Mouse (Mus musculus) hindbrain, embryonic 12.5 days (tissue): Measurements from ENCODE around the gene Nck1. TPM values are rescaled to one million over a fixed set of nuclear protein-coding genes. Genes with fewer than 3 reads are reported as not detected.

Experiments
- ATAC-seq: fragments of 200-750 bp; cut with Nextera tagmentation; 2 replicates; pipeline ENCODE4 v1.8.0; 2017; ENCODE audit warnings: moderate TSS enrichment; ENCODE audit not compliant: low FRiP score
- H3K27ac ChIP-seq: fragments of 300-500 bp; sonication (generic); 2 replicates; pipeline ENCODE4 v1.5.1; 2016; ENCODE audit warnings: mild to moderate bottlenecking
- H3K27me3 ChIP-seq: fragments of 300-500 bp; sonication (generic); 2 replicates; pipeline ENCODE4 v1.6.1; 2016; ENCODE audit warnings: mild to moderate bottlenecking
- H3K36me3 ChIP-seq: fragments of 300-500 bp; sonication (generic); 2 replicates; pipeline ENCODE4 v1.6.1; 2016; ENCODE audit warnings: mild to moderate bottlenecking
- H3K4me1 ChIP-seq: fragments of 300-500 bp; sonication (generic); 2 replicates; pipeline ENCODE4 v1.6.1; 2016
- H3K4me2 ChIP-seq: fragments of 300-500 bp; sonication (generic); replicated peaks from 2 replicates; pipeline ENCODE4 v1.6.1; 2016; ENCODE audit warnings: mild to moderate bottlenecking
- H3K4me3 ChIP-seq: fragments of 300-500 bp; sonication (generic); 2 replicates; pipeline ENCODE4 v1.5.1; 2016; ENCODE audit warnings: mild to moderate bottlenecking
- H3K9ac ChIP-seq: fragments of 300-500 bp; sonication (generic); 2 replicates; pipeline ENCODE4 v1.6.1; 2016; ENCODE audit warnings: mild to moderate bottlenecking, moderate library complexity
- H3K9me3 ChIP-seq: fragments of 300-500 bp; sonication (generic); replicated peaks from 2 replicates; pipeline ENCODE4 v1.6.1; 2016; ENCODE audit warnings: mild to moderate bottlenecking
- whole genome bisulfite sequencing: fragments of 180-500 bp; shearing (Covaris S2); methylation state at CpG from one replicate; pipeline ENCODE4 v1.1.7; 2016; 5-methylcytosine and 5-hydroxymethylcytosine counted together
- polyA plus RNA-seq: library from polyadenylated mRNA; unstranded; fragments of >200 nt; fragmentation: Nextera tagmentation; extraction: Ambion mirVana; gene quantifications from 2 replicates; pipeline ENCODE4 v1.2.1, GENCODE M21; 2016

Gene Nck1
- polyA plus RNA-seq, 1 experiment from 2014 or later, result 68.5 TPM

GRCm38 (mm10) chr9:100465380-100465779, 80.6 kb downstream of the Nck1 start:
- 0 out of 2 replicates have a peak, but pooled peaks cover 3% of the 10 kb centered on the region for H3K4me1 ChIP-seq
- peaks cover 3% of the 10 kb centered on the region; the same call in 1 of the 2 replicates for H3K36me3 ChIP-seq
- H3K4me3 ChIP-seq, result no peak overlapping the region
- ATAC-seq, result no peak
- no peaks in the 10 kb centered on the region for H3K9me3 ChIP-seq
- no peak overlapping the region for H3K27ac ChIP-seq
- 97% methylated on average over 5 of the region's 5 CpGs for WGBS
- H3K27me3 ChIP-seq, result no peaks in the 10 kb centered on the region
- no peak overlapping the region for H3K4me2 ChIP-seq
- no peak overlapping the region for H3K9ac ChIP-seq

- no peak overlapping the region for H3K27ac ChIP-seq
- no peak overlapping the region for H3K4me2 ChIP-seq
- peaks cover 3% of the 10 kb centered on the region; the same call in 1 of the 2 replicates for H3K36me3 ChIP-seq
- no peak overlapping the region for H3K9ac ChIP-seq
- ATAC-seq, result no peak
- H3K9me3 ChIP-seq, result no peaks in the 10 kb centered on the region
- WGBS, result 78% methylated on average over 2 of the region's 2 CpGs
- H3K4me1 ChIP-seq, result 0 out of 2 replicates have a peak, but pooled peaks cover 3% of the 10 kb centered on the region
- H3K4me3 ChIP-seq, result no peak overlapping the region
- H3K27me3 ChIP-seq, result no peaks in the 10 kb centered on the region
These were observed 82.2 kb downstream of the Nck1 start for GRCm38 (mm10) chr9:100463771-100464170.

- no peaks in the 10 kb centered on the region for H3K4me1 ChIP-seq
- no peak overlapping the region for H3K27ac ChIP-seq
- H3K9me3 ChIP-seq, result no peaks in the 10 kb centered on the region
- no peak overlapping the region for H3K4me3 ChIP-seq
- ATAC-seq, result no peak
- H3K36me3 ChIP-seq, result peaks cover 8% of the 10 kb centered on the region; the same call in 1 of the 2 replicates
- no peak overlapping the region for H3K9ac ChIP-seq
- 90% methylated on average over 4 of the region's 4 CpGs for WGBS
- no peaks in the 10 kb centered on the region for H3K27me3 ChIP-seq
- H3K4me2 ChIP-seq, result no peak overlapping the region
These were observed 83.8 kb downstream of the Nck1 start for GRCm38 (mm10) chr9:100462098-100462497.

GRCm38 (mm10) chr9:100461671-100462070, 84.3 kb downstream of the Nck1 start:
- no peak overlapping the region for H3K4me3 ChIP-seq
- WGBS, result 91% methylated on average over 9 of the region's 9 CpGs
- H3K4me1 ChIP-seq, result no peaks in the 10 kb centered on the region
- no peak for ATAC-seq
- no peak overlapping the region for H3K4me2 ChIP-seq
- no peaks in the 10 kb centered on the region for H3K27me3 ChIP-seq
- no peaks in the 10 kb centered on the region for H3K9me3 ChIP-seq
- H3K9ac ChIP-seq, result no peak overlapping the region
- peaks cover 8% of the 10 kb centered on the region; the same call in 1 of the 2 replicates for H3K36me3 ChIP-seq
- no peak overlapping the region for H3K27ac ChIP-seq

- Histone ChIP-seq H3K27me3 (no peaks in the 10 kb centered on the region), H3K9me3 (no peaks in the 10 kb centered on the region), H3K36me3 (0 out of 2 replicates have a peak, but pooled peaks cover 5% of the 10 kb centered on the region), H3K4me2 (no peak overlapping the region), H3K4me1 (no peaks in the 10 kb centered on the region), H3K9ac (no peak overlapping the region), H3K4me3 (no peak overlapping the region), H3K27ac (no peak overlapping the region)
- WGBS, result 97% methylated on average over 9 of the region's 9 CpGs
- ATAC-seq, result no peak
These were observed 85.7 kb downstream of the Nck1 start for GRCm38 (mm10) chr9:100460203-100460602.

GRCm38 (mm10) chr9:100457971-100458681, 87.8 kb downstream of the Nck1 start:
- H3K27ac ChIP-seq, result no peak overlapping the region
- H3K4me2 ChIP-seq, result no peak overlapping the region
- WGBS, result 91% methylated on average over 17 of the region's 17 CpGs
- no peaks in the 10 kb centered on the region for H3K27me3 ChIP-seq
- no peak overlapping the region for H3K9ac ChIP-seq
- ATAC-seq, result no peak
- 0 out of 2 replicates have a peak, but pooled peaks cover 10% of the 10 kb centered on the region for H3K4me1 ChIP-seq
- no peak overlapping the region for H3K4me3 ChIP-seq
- 0 out of 2 replicates have a peak, but pooled peaks cover 5% of the 10 kb centered on the region for H3K36me3 ChIP-seq
- no peaks in the 10 kb centered on the region for H3K9me3 ChIP-seq

GRCm38 (mm10) chr9:100454664-100454993, 91.3 kb downstream of the Nck1 start:
- H3K9me3 ChIP-seq, result no peaks in the 10 kb centered on the region
- 17% methylated on average over 9 of the region's 9 CpGs for WGBS
- H3K4me2 ChIP-seq, result peak overlapping the region; percentile 56
- H3K4me1 ChIP-seq, result 0 out of 2 replicates have a peak, but pooled peaks cover 10% of the 10 kb centered on the region
- H3K36me3 ChIP-seq, result 0 out of 2 replicates have a peak, but pooled peaks cover 5% of the 10 kb centered on the region
- no peak overlapping the region for H3K27ac ChIP-seq
- H3K27me3 ChIP-seq, result no peaks in the 10 kb centered on the region
- peak overlapping the region; percentile 47; the same call in 1 of the 2 replicates for H3K9ac ChIP-seq
- peak overlapping the region; percentile 27 for H3K4me3 ChIP-seq
- ATAC-seq, result no peak

- Histone ChIP-seq H3K4me3 (peak overlapping the region; percentile 27), H3K27me3 (no peaks in the 10 kb centered on the region), H3K4me1 (0 out of 2 replicates have a peak, but pooled peaks cover 10% of the 10 kb centered on the region), H3K9me3 (no peaks in the 10 kb centered on the region), H3K4me2 (peak overlapping the region; percentile 56), H3K36me3 (0 out of 2 replicates have a peak, but pooled peaks cover 5% of the 10 kb centered on the region), H3K9ac (peak overlapping the region; percentile 47; the same call in 1 of the 2 replicates), H3K27ac (no peak overlapping the region)
- WGBS, result 9% methylated on average over 25 of the region's 25 CpGs
- ATAC-seq, result peak; percentile 46
These were observed 91.8 kb downstream of the Nck1 start for GRCm38 (mm10) chr9:100453944-100454663.

GRCm38 (mm10) chr9:100452432-100452831, 93.5 kb downstream of the Nck1 start:
- no peak overlapping the region for H3K4me2 ChIP-seq

GRCm38 (mm10) chr9:100446059-100446686, 99.8 kb downstream of the Nck1 start:
- H3K36me3 ChIP-seq, result no peaks in the 10 kb centered on the region
- H3K4me3 ChIP-seq, result peak overlapping the region; percentile 51
- H3K27ac ChIP-seq, result peak overlapping the region; percentile 40; the same call in 1 of the 2 replicates
- ATAC-seq, result peak; percentile 86
- H3K4me1 ChIP-seq, result no peaks in the 10 kb centered on the region
- peak overlapping the region; percentile 63 for H3K9ac ChIP-seq
- H3K4me2 ChIP-seq, result peak overlapping the region; percentile 78
- H3K27me3 ChIP-seq, result peaks cover 4% of the 10 kb centered on the region
- no peaks in the 10 kb centered on the region for H3K9me3 ChIP-seq
- WGBS, result under 1% methylated on average over 32 of the region's 32 CpGs

More at GRCm38 (mm10) chr9:100452432-100452831, 93.5 kb downstream of the Nck1 start:
- no peak overlapping the region for H3K4me3 ChIP-seq
- peaks cover 3% of the 10 kb centered on the region for H3K27me3 ChIP-seq
- no peak overlapping the region for H3K9ac ChIP-seq
- 78% methylated on average over 6 of the region's 6 CpGs for WGBS
- no peaks in the 10 kb centered on the region for H3K9me3 ChIP-seq
- no peak overlapping the region for H3K27ac ChIP-seq
- H3K4me1 ChIP-seq, result 0 out of 2 replicates have a peak, but pooled peaks cover 10% of the 10 kb centered on the region
- H3K36me3 ChIP-seq, result no peaks in the 10 kb centered on the region
- ATAC-seq, result no peak
